8 mouse cellular contexts compared by ENCODE assay signal in genomic region chrX:159650130-159650678, GRCm38 (mm10). TPM values are rescaled to one million over a fixed set of nuclear protein-coding genes. Genes with fewer than 3 reads are reported as not detected.
A peak's percentile ranks its signal among the peaks of the same experiment; 100 is the strongest.
DNase-seq lines count a peak whose midpoint lies in the region; ATAC-seq and TF ChIP-seq lines count a peak whose summit lies in the region.

No protein-coding gene starts in this region.

- no peak overlapping the region for H3K4me3 ChIP-seq in heart, embryonic 12.5 days
- H3K4me3 ChIP-seq in embryonic facial prominence, embryonic 10.5 days, result no peak overlapping the region
- no peak overlapping the region for H3K4me3 ChIP-seq in intestine, postnatal 0 days (ENCODE audit: low read depth, low read length)

- no peaks in the 10 kb centered on the region for H3K27me3 ChIP-seq in heart, embryonic 12.5 days (replicated peaks)
- peaks cover 72% of the 10 kb centered on the region for H3K27me3 ChIP-seq in embryonic facial prominence, embryonic 10.5 days (replicated peaks; ENCODE audit: low read depth, poor library complexity, severe bottlenecking)
- H3K27me3 ChIP-seq in intestine, postnatal 0 days (replicated peaks; ENCODE audit: control insufficient read depth, insufficient read depth, low read length), result no peaks in the 10 kb centered on the region

- ATAC-seq in heart, embryonic 12.5 days (ENCODE audit: insufficient number of reproducible peaks, low FRiP score), result no peak
- no peak for ATAC-seq in intestine, postnatal 0 days

- no peak overlapping the region for H3K4me2 ChIP-seq in heart, embryonic 12.5 days
- H3K4me2 ChIP-seq in intestine, postnatal 0 days (replicated peaks; ENCODE audit: low read depth), result no peak overlapping the region

- TF ChIP-seq CTCF in intestine, postnatal 0 days (IDR thresholded peaks at IDR 0.05; ENCODE audit: low read depth), result no peak

- peak; percentile 23 for DNase-seq in heart, adult 8-10 months (ENCODE audit: low spot score)
- peak; percentile 15 for DNase-seq in embryonic facial prominence, embryonic 10.5 days (ENCODE audit: low spot score)
- peak; percentile 32 for DNase-seq in kidney, postnatal 14 days
- peak; percentile 38 for DNase-seq in naive thymus-derived CD4-positive, alpha-beta T cell, adult 2 months (ENCODE audit: low read depth)
- DNase-seq in ovary, postnatal 14 days (ENCODE audit: low spot score), result no peak
- DNase-seq in right cerebral cortex, postnatal 14 days, result no peak

- no peaks in the 10 kb centered on the region for H3K9me3 ChIP-seq in heart, embryonic 12.5 days (replicated peaks)
- H3K9me3 ChIP-seq in embryonic facial prominence, embryonic 10.5 days, result no peaks in the 10 kb centered on the region
- no peaks in the 10 kb centered on the region for H3K9me3 ChIP-seq in intestine, postnatal 0 days (ENCODE audit: control insufficient read depth)

- H3K36me3 ChIP-seq in heart, embryonic 12.5 days, result no peaks in the 10 kb centered on the region
- H3K36me3 ChIP-seq in embryonic facial prominence, embryonic 10.5 days (replicated peaks), result no peaks in the 10 kb centered on the region
- no peaks in the 10 kb centered on the region for H3K36me3 ChIP-seq in intestine, postnatal 0 days (ENCODE audit: control insufficient read depth, insufficient read depth)

- H3K9ac ChIP-seq in heart, embryonic 12.5 days, result no peak overlapping the region
- H3K9ac ChIP-seq in intestine, postnatal 0 days (ENCODE audit: low read depth, low read length), result no peak overlapping the region

- 0 out of 2 replicates have a peak, but pooled peaks cover 3% of the 10 kb centered on the region for H3K4me1 ChIP-seq in heart, embryonic 12.5 days (replicated peaks)
- peaks cover 11% of the 10 kb centered on the region for H3K4me1 ChIP-seq in embryonic facial prominence, embryonic 10.5 days
- no peaks in the 10 kb centered on the region for H3K4me1 ChIP-seq in intestine, postnatal 0 days (replicated peaks; ENCODE audit: control insufficient read depth, insufficient read depth, low read length)

- no peak overlapping the region for H3K27ac ChIP-seq in heart, embryonic 12.5 days (ENCODE audit: poor library complexity, severe bottlenecking)
- no peak overlapping the region for H3K27ac ChIP-seq in embryonic facial prominence, embryonic 10.5 days (replicated peaks)
- no peak overlapping the region for H3K27ac ChIP-seq in intestine, postnatal 0 days (ENCODE audit: low read depth, low read length)

- WGBS in heart, embryonic 12.5 days, result 54% methylated on average over 11 of the region's 11 CpGs
- WGBS in embryonic facial prominence, embryonic 10.5 days, result 52% methylated on average over 11 of the region's 11 CpGs
- 66% methylated on average over 11 of the region's 11 CpGs for WGBS in intestine, postnatal 0 days

RNA-seq across cellular contexts. Expression of gene Sh3kbp1, which starts 23.1 kb away (rescaled TPM):
- 100 to 1,000 TPM; 114 to 142 (median 125) TPM for total RNA-seq in heart, adult 8-10 months (2022)
- 85.3 and 92.7 TPM in 2 replicates for polyA plus RNA-seq in heart, embryonic 12.5 days (2016; fragmentation: Nextera tagmentation; extraction: Ambion mirVana)
- 23.2 and 24.5 TPM in 2 replicates for polyA plus RNA-seq in embryonic facial prominence, embryonic 10.5 days (2016; fragmentation: Nextera tagmentation; extraction: Ambion mirVana)
- polyA plus RNA-seq in intestine, postnatal 0 days (2015; fragmentation: Nextera tagmentation; extraction: Ambion mirVana), result 7.1 and 7.7 TPM in 2 replicates

Comparison
In these comparisons a context has a peak if more than half of its experiments do, and no peak if none do; other contexts are left out.
1. DNase-seq: peak in heart, adult 8-10 months (single experiment), embryonic facial prominence, embryonic 10.5 days (single experiment), kidney, postnatal 14 days (single experiment) and naive thymus-derived CD4-positive, alpha-beta T cell, adult 2 months (single experiment); none in ovary, postnatal 14 days (single experiment) and right cerebral cortex, postnatal 14 days (single experiment).